Mouse (Mus musculus) CH12.LX (cell line): ENCODE data around the gene Zfp423. TPM values are rescaled to one million over a fixed set of nuclear protein-coding genes. Genes with fewer than 3 reads are reported as not detected.

Experiments used
- DNase-seq: peaks from one replicate; pipeline ENCODE4 v3.0.0-alpha.2; 2013; ENCODE audit errors: extremely low read depth
- H3K27ac ChIP-seq: 2 replicates; pipeline ENCODE4 v1.5.1; 2012; ENCODE audit warnings: low read depth, mild to moderate bottlenecking, control low read depth, moderate library complexity; ENCODE audit not compliant: insufficient read depth
- H3K27me3 ChIP-seq: replicated peaks from 2 replicates; pipeline ENCODE3; 2012; ENCODE audit warnings: inconsistent platforms
- H3K36me3 ChIP-seq, 2 experiments: replicated peaks in 1 of 2; 2 replicates each; pipeline versions ENCODE3 to v1.6.1; 2012; ENCODE audit warnings: inconsistent platforms in 1 of 2, low read length in 1 of 2, mild to moderate bottlenecking in 1 of 2, mixed read lengths in 1 of 2, moderate library complexity in 1 of 2; ENCODE audit not compliant: control insufficient read depth in 1 of 2, insufficient read depth in 1 of 2
- H3K4me1 ChIP-seq, 2 experiments: 2 replicates each; pipeline ENCODE4 v1.6.1; 2012; ENCODE audit warnings: inconsistent platforms in 1 of 2, moderate library complexity in 1 of 2; ENCODE audit not compliant: insufficient read depth in 2 of 2, control insufficient read depth in 1 of 2
- H3K4me2 ChIP-seq: 2 replicates; pipeline ENCODE4 v1.6.1; 2012; ENCODE audit warnings: low read depth, mild to moderate bottlenecking, control low read depth; ENCODE audit not compliant: poor library complexity, insufficient read depth, severe bottlenecking
- H3K4me3 ChIP-seq, 3 experiments: fragments of 150-350 bp in 1 of 3; sonication (generic) in 1 of 3; replicated peaks in 1 of 3; 2 replicates each; pipeline versions ENCODE3 to v1.5.1; 2011 to 2012; ENCODE audit warnings: low read depth in 2 of 3, low read length in 2 of 3, mild to moderate bottlenecking in 2 of 3, moderate library complexity in 2 of 3, control low read depth in 1 of 3, improper control_type of control experiment in 1 of 3, inconsistent platforms in 1 of 3, mixed read lengths in 1 of 3; ENCODE audit not compliant: poor library complexity in 1 of 3
- H3K79me2 ChIP-seq: replicated peaks from 2 replicates; pipeline ENCODE4 v1.6.1; 2012; ENCODE audit warnings: mild to moderate bottlenecking, moderate library complexity; ENCODE audit not compliant: control insufficient read depth, poor library complexity, insufficient read depth, severe bottlenecking; ENCODE audit errors: extremely low read depth
- H3K9ac ChIP-seq: 2 replicates; pipeline ENCODE4 v1.6.1; 2012; ENCODE audit warnings: low read depth, mild to moderate bottlenecking, control low read depth, moderate library complexity; ENCODE audit not compliant: insufficient read depth
- H3K9me3 ChIP-seq: replicated peaks from 2 replicates; pipeline ENCODE3; 2012; ENCODE audit warnings: low read length, inconsistent platforms, mixed read lengths
- BHLHE40 ChIP-seq: IDR thresholded peaks from 2 replicates; pipeline ENCODE4 v1.6.1; 2011; ENCODE audit warnings: mild to moderate bottlenecking, low read depth, low read length, improper control_type of control experiment
- CHD1 ChIP-seq: IDR thresholded peaks from 2 replicates; pipeline ENCODE4 v1.6.1; 2012; ENCODE audit warnings: low read depth, low read length, improper control_type of control experiment, inconsistent platforms
- CTCF ChIP-seq, 2 experiments: IDR thresholded peaks in 1 of 2; conservative IDR thresholded peaks in 1 of 2; 2 replicates each; pipeline ENCODE4 v1.5.1; 2011 to 2012; ENCODE audit warnings: low read depth in 2 of 2, low read length in 2 of 2, improper control_type of control experiment in 1 of 2, inconsistent platforms in 1 of 2, mild to moderate bottlenecking in 1 of 2, moderate library complexity in 1 of 2
- ELF1 ChIP-seq: IDR thresholded peaks from 2 replicates; pipeline ENCODE4 v1.6.1; 2014; ENCODE audit warnings: low read depth, mild to moderate bottlenecking, inconsistent platforms, low read length, improper control_type of control experiment
- EP300 ChIP-seq: IDR thresholded peaks from 2 replicates; pipeline ENCODE4 v1.6.1; 2011; ENCODE audit warnings: low read length, improper control_type of control experiment
- ETS1 ChIP-seq: conservative IDR thresholded peaks from 2 replicates; pipeline ENCODE4 v1.6.1; 2012; ENCODE audit warnings: low read depth, mild to moderate bottlenecking, inconsistent platforms, low read length, improper control_type of control experiment, moderate library complexity
- HCFC1 ChIP-seq: IDR thresholded peaks from 2 replicates; pipeline ENCODE4 v1.6.1; 2012; ENCODE audit warnings: low read depth, mild to moderate bottlenecking, inconsistent platforms, low read length, improper control_type of control experiment
- IRF4 ChIP-seq: IDR thresholded peaks from 2 replicates; pipeline ENCODE4 v1.6.1; 2014; ENCODE audit warnings: low read depth, mild to moderate bottlenecking, inconsistent platforms, low read length, improper control_type of control experiment
- JUND ChIP-seq: conservative IDR thresholded peaks from 2 replicates; pipeline ENCODE4 v1.6.1; 2011; ENCODE audit warnings: low read depth, low read length, improper control_type of control experiment
- MAX ChIP-seq: IDR thresholded peaks from 2 replicates; pipeline ENCODE4 v1.6.1; 2011; ENCODE audit warnings: low read length, improper control_type of control experiment
- MAZ ChIP-seq: IDR thresholded peaks from 2 replicates; pipeline ENCODE4 v1.6.1; 2012; ENCODE audit warnings: low read depth, mild to moderate bottlenecking, inconsistent platforms, low read length, improper control_type of control experiment, moderate library complexity
- MEF2A ChIP-seq: IDR thresholded peaks from 2 replicates; pipeline ENCODE4 v1.6.1; 2014; ENCODE audit warnings: low read depth, mild to moderate bottlenecking, inconsistent platforms, low read length, improper control_type of control experiment, borderline replicate concordance
- MXI1 ChIP-seq: IDR thresholded peaks from 2 replicates; pipeline ENCODE4 v1.6.1; 2011; ENCODE audit warnings: mild to moderate bottlenecking, low read depth, low read length, improper control_type of control experiment
- MYC ChIP-seq: IDR thresholded peaks from 2 replicates; pipeline ENCODE4 v1.6.1; 2011; ENCODE audit warnings: low read depth, mild to moderate bottlenecking, improper control_type of control experiment, low read length
- POLR2AphosphoS2 ChIP-seq: IDR thresholded peaks from 2 replicates; pipeline ENCODE4 v1.6.1; 2011; ENCODE audit warnings: low read depth, low read length, improper control_type of control experiment
- RAD21 ChIP-seq: IDR thresholded peaks from 2 replicates; pipeline ENCODE4 v1.6.1; 2011; ENCODE audit warnings: low read depth, mild to moderate bottlenecking, low read length, improper control_type of control experiment, moderate library complexity
- RCOR1 ChIP-seq: conservative IDR thresholded peaks from 2 replicates; pipeline ENCODE4 v1.6.1; 2012; ENCODE audit warnings: low read depth, mild to moderate bottlenecking, inconsistent platforms, low read length, improper control_type of control experiment
- SIN3A ChIP-seq: IDR thresholded peaks from 2 replicates; pipeline ENCODE4 v1.6.1; 2012; ENCODE audit warnings: low read length, improper control_type of control experiment, inconsistent platforms
- SMC3 ChIP-seq: IDR thresholded peaks from 2 replicates; pipeline ENCODE4 v1.6.1; 2011; ENCODE audit warnings: low read depth, low read length, improper control_type of control experiment
- TCF12 ChIP-seq: IDR thresholded peaks from 2 replicates; pipeline ENCODE4 v1.6.1; 2014; ENCODE audit warnings: low read depth, mild to moderate bottlenecking, inconsistent platforms, low read length, improper control_type of control experiment
- UBTF ChIP-seq: IDR thresholded peaks from 2 replicates; pipeline ENCODE4 v1.6.1; 2012; ENCODE audit warnings: low read depth, mild to moderate bottlenecking, inconsistent platforms, low read length, improper control_type of control experiment, moderate library complexity
- dilution Hi-C: fragments of 300-500 bp; cut with MboI; formaldehyde crosslinking; loops from 2 replicates; pipeline ENCODE4 v1.14.3; 2020; ENCODE audit warnings: low sequenced_read_pairs; ENCODE audit not compliant: extremely low pct_unique_long_range_greater_than_20kb, extremely low pct_ligation_motif_present
- in situ Hi-C: fragments of 300-500 bp; cut with MboI; formaldehyde crosslinking; loops from 3 replicates; pipeline ENCODE4 v1.14.3; 2019; ENCODE audit warnings: low sequenced_read_pairs, low pct_ligation_motif_present, low pct_unique_long_range_greater_than_20kb, mixed read lengths
- polyA plus RNA-seq: library from polyadenylated mRNA; unstranded; fragments of >175 nt; gene quantifications from 2 replicates; pipeline ENCODE4 v1.2.1, GENCODE M21; 2012; ENCODE audit warnings: low read depth; ENCODE audit not compliant: insufficient read length
- total RNA-seq, 2 experiments: library from RNA; depleted of rRNA; stranded (reverse); fragments of 300-350 nt in 1 of 2; fragments of >200 nt in 1 of 2; gene quantifications; 2 replicates each; pipeline ENCODE4 v1.2.3; 2012 to 2014

Gene Zfp423
- total and polyA plus RNA-seq, 3 experiments, result 0.25 to 2.7 (median 0.32) TPM

DNA sequence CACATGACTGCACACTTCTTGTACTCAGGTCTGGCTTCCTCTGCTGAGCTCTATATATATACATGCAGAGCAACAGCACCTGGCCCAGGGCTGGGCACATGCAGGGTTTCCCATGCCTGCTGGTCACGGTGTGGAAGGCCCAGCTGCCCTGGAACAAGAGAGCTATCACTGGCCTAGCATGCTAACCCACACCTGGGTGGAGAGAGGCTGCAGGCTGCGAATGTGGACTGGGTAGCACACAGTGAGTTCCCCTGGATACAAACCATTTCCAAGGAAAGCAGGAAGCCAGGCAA, 295.2 kb downstream of the Zfp423 start:
- Histone ChIP-seq H3K9ac (no peak overlapping the region), H3K4me1 (peaks cover 14 to 57% of the 10 kb centered on the region in 2 experiments), H3K36me3 (no peaks in the 10 kb centered on the region), H3K4me2 (no peak overlapping the region), H3K27ac (no peak overlapping the region), H3K27me3 (no peaks in the 10 kb centered on the region), H3K4me3 (no peak overlapping the region), H3K79me2 (no peaks in the 10 kb centered on the region), H3K9me3 (no peaks in the 10 kb centered on the region)
- dilution Hi-C loops, result no loop called here
- TF ChIP-seq MAZ (no peak), RCOR1 (no peak), ELF1 (no peak), EP300 (no peak), JUND (no peak), CHD1 (no peak), UBTF (no peak), MEF2A (0 out of 2 replicates have a peak, but pooled peaks have one; percentile 19), MAX (no peak), MYC (no peak), IRF4 (no peak), MXI1 (0 out of 2 replicates have a peak, but pooled peaks have one; percentile 26), BHLHE40 (peak; percentile 79), TCF12 (peak; percentile 62; the same call in 1 of the 2 replicates), ETS1 (peak; percentile 71), HCFC1 (no peak)
- in situ Hi-C loops, result no loop called here
- DNase-seq, result peak; percentile 50

- peak overlapping the region in 1 of 3 experiments; percentile 28 for H3K4me3 ChIP-seq
Measured at GRCm38 (mm10) chr8:87663349-87664216, 295.8 kb downstream of the Zfp423 start.

More at GRCm38 (mm10) chr8:87663349-87664216, 295.8 kb downstream of the Zfp423 start:
- Histone ChIP-seq H3K79me2 (no peaks in the 10 kb centered on the region), H3K4me2 (peak overlapping the region; percentile 46; the same call in 1 of the 2 replicates), H3K27me3 (no peaks in the 10 kb centered on the region), H3K4me1 (peaks cover 14 to 53% of the 10 kb centered on the region in 2 experiments), H3K27ac (no peak overlapping the region), H3K9me3 (no peaks in the 10 kb centered on the region), H3K9ac (no peak overlapping the region), H3K36me3 (no peaks in the 10 kb centered on the region)
- dilution Hi-C loops (no loop called here), in situ Hi-C loops (no loop called here)
- peak; percentile 76 for DNase-seq
- TF ChIP-seq SIN3A (peak; percentile 57; the same call in 1 of the 2 replicates), MEF2A (no peak), RAD21 (peak; percentile 63), SMC3 (peak; percentile 80), TCF12 (0 out of 2 replicates have a peak, but pooled peaks have one; percentile 42), BHLHE40 (no peak), POLR2AphosphoS2 (no peak), CTCF (conservative IDR thresholded peaks at IDR 0.05 in 1 of 2, IDR thresholded peaks at IDR 0.05 in 1 of 2; ENCODE audit: low read depth in 2 of 2, low read length in 2 of 2) (peak; percentile 48 to 84), MAX (peak; percentile 47; the same call in 1 of the 2 replicates)
